Mouse (Mus musculus) central nervous system, embryonic 18 days (tissue): ENCODE data around the gene Itpripl2. TPM values are rescaled to one million over a fixed set of nuclear protein-coding genes. Genes with fewer than 3 reads are reported as not detected.

ENCODE experiments used
- polyA plus RNA-seq: library from polyadenylated mRNA; depleted of rRNA; stranded (reverse); fragments of >200 nt; gene quantifications from 2 replicates; pipeline ENCODE4 v1.2.3, GENCODE M21; 2012; rRNA removed

Gene Itpripl2
- 1.7 and 2.2 TPM in 2 replicates for polyA plus RNA-seq

DNA sequence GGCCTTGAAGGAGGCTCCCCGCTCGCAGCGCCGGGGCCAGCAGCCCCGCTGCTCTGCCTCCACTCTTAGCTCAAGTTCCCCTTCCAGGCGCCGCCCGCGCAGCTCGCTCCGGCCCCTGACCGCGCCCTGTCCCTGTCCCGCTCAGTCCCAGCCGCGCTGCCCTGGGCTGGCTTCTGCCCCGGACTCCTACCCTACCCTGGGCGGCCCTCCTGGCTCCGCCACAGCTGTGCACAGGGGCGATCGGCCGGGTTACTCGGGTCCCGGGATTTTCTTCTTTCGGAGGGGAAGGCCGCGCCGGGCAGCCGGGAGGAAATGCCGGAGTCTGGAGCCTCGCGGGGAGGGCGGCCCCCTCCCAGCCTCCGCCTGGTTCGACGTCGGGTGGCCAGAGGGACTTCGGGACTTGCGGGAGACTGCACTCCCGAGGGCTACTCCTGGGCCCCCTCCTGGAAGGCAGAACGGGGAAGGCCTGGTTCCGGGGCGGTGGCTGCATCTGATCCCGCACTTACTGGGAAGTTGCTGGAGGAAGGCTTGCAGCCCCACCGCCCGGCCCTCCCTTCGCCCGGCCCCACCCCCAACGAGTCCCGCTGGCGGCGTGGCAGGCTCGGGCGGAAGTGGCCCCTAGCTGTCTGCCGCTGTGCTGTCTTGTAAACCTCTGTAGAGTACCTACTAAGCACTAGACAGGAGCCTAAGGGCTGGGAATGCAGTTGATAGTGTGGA is at the start of gene Itpripl2:
Itpripl2 (minus strand) TSS at position 545 of the 717 bp plus-strand sequence.

DNA sequence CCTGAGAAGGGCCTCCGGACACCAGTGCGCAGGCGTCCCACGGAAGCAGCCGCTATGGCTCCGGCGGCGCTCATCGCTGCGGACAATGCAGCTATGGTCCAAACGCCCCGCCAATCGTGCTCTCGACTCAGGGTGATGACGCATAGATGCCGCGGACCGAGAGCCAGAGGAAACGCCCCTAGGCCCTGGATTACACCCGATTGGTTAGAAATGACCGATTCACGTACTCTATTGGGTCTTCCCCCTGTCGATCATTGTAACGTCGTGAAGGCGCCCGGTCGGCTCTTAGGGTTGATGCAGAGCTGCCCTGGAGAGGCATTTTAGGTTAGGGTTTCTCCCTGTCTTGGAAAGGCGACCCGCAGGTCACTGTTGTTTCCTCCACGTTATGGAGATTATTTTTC is 41.4 kb upstream of the Itpripl2 start, which contains the start of gene Coq7:
Coq7 (minus strand) TSS at position 179 of the 401 bp plus-strand sequence.

DNA sequence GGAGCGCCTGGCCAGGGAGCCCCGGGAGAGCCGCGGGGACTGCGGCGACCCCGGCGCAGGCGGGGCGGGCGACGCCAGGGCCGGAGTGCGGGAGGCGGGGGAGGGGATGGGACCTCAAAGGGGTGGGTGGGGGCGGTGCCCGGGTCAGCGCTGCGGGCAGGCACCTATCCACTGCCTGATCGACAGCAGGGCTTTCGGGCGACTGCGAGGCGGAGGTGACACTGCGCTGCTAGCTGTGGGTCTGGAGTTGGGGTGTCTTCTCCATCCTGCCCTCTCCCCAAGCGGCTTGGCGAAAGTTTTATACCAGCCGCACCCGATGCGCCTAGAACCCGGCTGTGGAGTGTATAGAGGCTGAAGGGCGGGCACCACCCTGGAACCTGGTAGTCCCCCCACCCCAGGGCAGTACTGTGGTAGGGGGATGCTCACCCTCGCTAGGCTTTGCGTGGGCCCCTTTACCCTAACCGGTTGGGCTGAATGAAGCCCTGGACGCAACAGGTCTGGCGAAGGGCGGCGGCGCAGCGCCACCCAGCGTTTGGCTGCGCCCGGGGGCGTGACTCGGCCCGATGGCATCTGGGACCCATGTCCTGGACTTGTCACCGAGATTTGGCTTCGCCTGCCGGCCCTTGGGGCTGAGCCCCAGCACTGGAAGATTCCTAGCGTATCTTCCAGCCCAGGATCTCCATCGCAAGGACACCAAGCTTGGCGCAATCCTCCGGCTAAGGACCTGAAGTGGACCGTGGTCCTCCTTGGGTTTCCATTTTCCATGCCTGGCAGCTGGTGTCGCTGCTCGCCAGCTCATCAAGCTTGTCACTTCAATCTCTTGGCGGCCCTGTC is 43.4 kb downstream of the Itpripl2 start, which contains the start of gene Syt17:
Syt17 (minus strand) TSS at position 89 of the 834 bp plus-strand sequence.

Other genes starting within 250 kb of the Itpripl2 start
- 56.8 and 61.6 TPM in 2 replicates for gene Smg1, start 248.3 kb downstream of the Itpripl2 start, polyA plus RNA-seq
- 23.6 and 24.5 TPM in 2 replicates for gene Syt17, start 43.8 kb downstream of the Itpripl2 start, polyA plus RNA-seq
- 57.8 and 70.2 TPM in 2 replicates for gene Coq7, start 41.4 kb upstream of the Itpripl2 start, polyA plus RNA-seq
- 9.0 and 9.1 TPM in 2 replicates for gene Tmc7, start 92.8 kb upstream of the Itpripl2 start, polyA plus RNA-seq
- 0.19 and 0.24 TPM in 2 replicates for gene Tmc5, start 105.3 kb upstream of the Itpripl2 start, polyA plus RNA-seq
- 206 and 223 TPM in 2 replicates for gene Gde1, start 213.8 kb upstream of the Itpripl2 start, polyA plus RNA-seq
- gene Ccp110, start 220.6 kb upstream of the Itpripl2 start, polyA plus RNA-seq = 41.6 and 46.0 TPM in 2 replicates
- gene Vps35l, start 248.3 kb upstream of the Itpripl2 start, polyA plus RNA-seq = 77.2 and 82.6 TPM in 2 replicates